ENCODE assay signal across 7 mouse cellular contexts in the genomic region with DNA sequence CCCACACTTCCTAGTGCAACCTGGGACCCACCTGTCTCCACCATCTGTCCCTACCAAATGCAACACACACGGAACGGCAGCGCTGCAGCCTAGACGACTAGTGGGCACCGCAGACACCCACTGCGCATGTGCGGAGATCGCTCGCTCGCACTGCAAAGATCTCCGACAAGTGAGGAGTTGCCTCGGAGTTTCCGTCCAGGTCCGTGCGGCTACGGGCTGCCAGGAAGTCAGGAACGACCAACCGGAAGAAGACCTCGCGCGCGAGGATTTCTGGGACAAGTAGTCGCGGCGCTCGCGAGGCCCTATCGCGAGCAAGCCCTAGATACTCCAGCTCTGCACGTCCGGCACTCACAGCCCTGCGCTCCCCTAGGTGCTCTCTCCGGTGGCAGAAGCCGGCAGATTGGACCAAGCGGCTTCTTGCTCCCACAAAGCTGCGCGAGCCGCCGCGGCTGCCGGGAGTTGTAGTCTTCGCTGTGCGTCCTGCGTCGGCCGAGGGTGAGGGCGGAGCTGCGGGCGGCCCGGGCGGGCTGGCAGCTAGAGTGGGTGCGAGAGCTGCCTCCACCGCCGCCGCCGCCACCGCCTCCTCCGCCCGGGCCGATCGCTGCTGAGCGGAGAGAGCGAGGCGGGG. TPM values are rescaled to one million over a fixed set of nuclear protein-coding genes. Genes with fewer than 3 reads are reported as not detected.
A peak's percentile ranks its signal among the peaks of the same experiment; 100 is the strongest.
DNase-seq lines count a peak whose midpoint lies in the region; ATAC-seq lines count a peak whose summit lies in the region.

A gene (plus strand): TSS at position 476 of the 628 bp plus-strand sequence.

- H3K4me1 ChIP-seq in embryonic facial prominence, embryonic 11.5 days (ENCODE audit: control insufficient read depth, insufficient read depth, low read length): no peaks in the 10 kb centered on the region
- H3K4me1 ChIP-seq in limb, embryonic 10.5 days: peaks cover 32% of the 10 kb centered on the region
- peaks cover 41% of the 10 kb centered on the region for H3K4me1 ChIP-seq in midbrain, embryonic 13.5 days (replicated peaks)

- peak within 1 kb of the TSS; percentile 78 for H3K4me3 ChIP-seq in embryonic facial prominence, embryonic 11.5 days (ENCODE audit: low read depth, low read length)
- H3K4me3 ChIP-seq in limb, embryonic 10.5 days: peak within 1 kb of the TSS; percentile 99
- peak within 1 kb of the TSS; percentile 94 for H3K4me3 ChIP-seq in midbrain, embryonic 13.5 days (replicated peaks)

- WGBS in embryonic facial prominence, embryonic 11.5 days: under 1% methylated on average over 53 of the region's 64 CpGs
- WGBS in limb, embryonic 10.5 days: under 1% methylated on average over 61 of the region's 64 CpGs
- under 1% methylated on average over 58 of the region's 64 CpGs for WGBS in midbrain, embryonic 13.5 days

- H3K27ac ChIP-seq in embryonic facial prominence, embryonic 11.5 days (replicated peaks; ENCODE audit: low read depth, low read length): peak within 1 kb of the TSS; percentile 94
- H3K27ac ChIP-seq in limb, embryonic 10.5 days: peak within 1 kb of the TSS; percentile 98
- H3K27ac ChIP-seq in midbrain, embryonic 13.5 days: peak within 1 kb of the TSS; percentile 98

- no peaks in the 10 kb centered on the region for H3K36me3 ChIP-seq in embryonic facial prominence, embryonic 11.5 days (replicated peaks; ENCODE audit: control insufficient read depth, insufficient read depth, low read depth, low read length)
- no peaks in the 10 kb centered on the region for H3K36me3 ChIP-seq in limb, embryonic 10.5 days
- H3K36me3 ChIP-seq in midbrain, embryonic 13.5 days: no peaks in the 10 kb centered on the region

- peak; percentile 97 for DNase-seq in adrenal gland, postnatal 14 days
- peak; percentile 97 for DNase-seq in embryonic facial prominence, embryonic 11.5 days (ENCODE audit: low spot score)
- DNase-seq in kidney, adult 11 months: peak; percentile 96
- peak; percentile 96 for DNase-seq in limb, embryonic 10.5 days (ENCODE audit: low spot score)
- peak; percentile 90 for DNase-seq in spleen, adult 12 weeks (ENCODE audit: low spot score)

- H3K27me3 ChIP-seq in embryonic facial prominence, embryonic 11.5 days (ENCODE audit: control insufficient read depth, insufficient read depth, low read length): no peaks in the 10 kb centered on the region
- H3K27me3 ChIP-seq in limb, embryonic 10.5 days (ENCODE audit: low read depth, poor library complexity, severe bottlenecking): no peaks in the 10 kb centered on the region
- H3K27me3 ChIP-seq in midbrain, embryonic 13.5 days: no peaks in the 10 kb centered on the region

- peak within 1 kb of the TSS; percentile 64 for H3K4me2 ChIP-seq in embryonic facial prominence, embryonic 11.5 days (ENCODE audit: low read depth, low read length)
- peak within 1 kb of the TSS; percentile 86 for H3K4me2 ChIP-seq in midbrain, embryonic 13.5 days (replicated peaks)

- H3K9me3 ChIP-seq in embryonic facial prominence, embryonic 11.5 days (replicated peaks; ENCODE audit: control insufficient read depth, low read length): no peaks in the 10 kb centered on the region
- H3K9me3 ChIP-seq in limb, embryonic 10.5 days (replicated peaks): no peaks in the 10 kb centered on the region
- H3K9me3 ChIP-seq in midbrain, embryonic 13.5 days: no peaks in the 10 kb centered on the region

- ATAC-seq in embryonic facial prominence, embryonic 11.5 days (replicated peaks; ENCODE audit: insufficient number of reproducible peaks, low FRiP score, low TSS enrichment, low read depth): peak; percentile 94
- peak; percentile 79 for ATAC-seq in granulocyte monocyte progenitor cell, adult 5-6 weeks (replicated peaks; ENCODE audit: poor library complexity, severe bottlenecking)
- ATAC-seq in midbrain, embryonic 13.5 days: peak; percentile 98

- H3K9ac ChIP-seq in embryonic facial prominence, embryonic 11.5 days (replicated peaks; ENCODE audit: low read length): peak within 1 kb of the TSS; percentile 92
- H3K9ac ChIP-seq in midbrain, embryonic 13.5 days (replicated peaks): peak within 1 kb of the TSS; percentile 92

RNA-seq across cellular contexts. Expression of the gene that starts here (rescaled TPM):
- total RNA-seq in adrenal gland, postnatal 14 days (2021): 85.5 and 86.2 TPM in 2 replicates
- 83.3 and 90.6 TPM in 2 replicates for polyA plus RNA-seq in embryonic facial prominence, embryonic 11.5 days (2014; fragmentation: Nextera tagmentation; extraction: Ambion mirVana)
- total RNA-seq in granulocyte monocyte progenitor cell, adult 5-6 weeks (2014; fragmentation: Nextera tagmentation): 35.4 and 46.8 TPM in 2 replicates
- total RNA-seq in granulocyte monocyte progenitor cell, adult 5-6 weeks (2017): 60.4 and 62.0 TPM in 2 replicates
- 77.6 and 96.4 TPM in 2 replicates for polyA plus RNA-seq in limb, embryonic 10.5 days (2016; fragmentation: Nextera tagmentation; extraction: Ambion mirVana)
- 108 and 114 TPM in 2 replicates for polyA plus RNA-seq in midbrain, embryonic 13.5 days (2015; fragmentation: Nextera tagmentation; extraction: Ambion mirVana)

Comparison
In these comparisons a context has a peak if more than half of its experiments do, and no peak if none do; other contexts are left out.
1. Peak in every context shown above with its lines: DNase-seq, ATAC-seq, H3K4me3 ChIP-seq and H3K27ac ChIP-seq.